Mouse (Mus musculus): ENCODE measurements around the gene Fdps.

GRCm38 (mm10) chr3:89131816-89132215 is 30.1 kb upstream of the Fdps start:
- TF ChIP-seq CTCF (IDR thresholded peaks at IDR 0.05; ENCODE audit: borderline replicate concordance, extremely low read depth, insufficient read depth, insufficient read length) = no peak
- TF ChIP-seq POLR2A (IDR thresholded peaks at IDR 0.05; ENCODE audit: borderline replicate concordance, extremely low read depth, insufficient read depth, insufficient read length, poor library complexity, severe bottlenecking) = no peak
